Mouse (Mus musculus): Measurements from ENCODE around the gene B4galnt1. TPM values are rescaled to one million over a fixed set of nuclear protein-coding genes. Genes with fewer than 3 reads are reported as not detected.

The B4galnt1 gene
- total RNA-seq, 2 experiments from 2014 or later: 7.8 to 8.6 TPM

- no peak for DNase-seq (ENCODE audit: low spot score in 2 of 2)
Observed at GRCm38 (mm10) chr10:127166771-127167613, 2.0 kb downstream of the B4galnt1 start.

- DNase-seq (ENCODE audit: low spot score in 2 of 2): no peak
Observed at GRCm38 (mm10) chr10:127167614-127168192, 2.7 kb downstream of the B4galnt1 start.

- no peak for DNase-seq (ENCODE audit: low spot score in 2 of 2)
Observed at GRCm38 (mm10) chr10:127170002-127170401, 5.0 kb downstream of the B4galnt1 start.

GRCm38 (mm10) chr10:127170837-127171272, 5.8 kb downstream of the B4galnt1 start:
- peak; percentile 79 to 82 for DNase-seq (ENCODE audit: low spot score in 2 of 2)

GRCm38 (mm10) chr10:127171631-127172200, 6.7 kb downstream of the B4galnt1 start:
- no peak for DNase-seq (ENCODE audit: low spot score in 2 of 2)

- no peak for DNase-seq (ENCODE audit: low spot score in 2 of 2)
Observed at GRCm38 (mm10) chr10:127173148-127174065, 8.4 kb downstream of the B4galnt1 start.

- no peak for DNase-seq (ENCODE audit: low spot score in 2 of 2)
Observed at GRCm38 (mm10) chr10:127174170-127174569, 9.1 kb downstream of the B4galnt1 start.

- DNase-seq (ENCODE audit: low spot score in 2 of 2): no peak
Observed at GRCm38 (mm10) chr10:127176228-127176627, 11.2 kb downstream of the B4galnt1 start.

GRCm38 (mm10) chr10:127176756-127177155, 11.7 kb downstream of the B4galnt1 start:
- DNase-seq (ENCODE audit: low spot score in 2 of 2): no peak

- no peak for DNase-seq (ENCODE audit: low spot score in 2 of 2)
Observed at GRCm38 (mm10) chr10:127177235-127177634, 12.2 kb downstream of the B4galnt1 start.

GRCm38 (mm10) chr10:127177719-127178118, 12.7 kb downstream of the B4galnt1 start:
- DNase-seq (ENCODE audit: low spot score in 2 of 2): peak; percentile 65 to 74

- no peak for DNase-seq (ENCODE audit: low spot score in 2 of 2)
Observed at GRCm38 (mm10) chr10:127178286-127179027, 13.4 kb downstream of the B4galnt1 start.

GRCm38 (mm10) chr10:127179871-127180694, 15.1 kb downstream of the B4galnt1 start, which contains the start of gene Slc26a10:
TSS of gene Slc26a10 (minus strand) at chr10:127180645.
- DNase-seq (ENCODE audit: low spot score in 2 of 2): no peak

GRCm38 (mm10) chr10:127180695-127181047, 15.6 kb downstream of the B4galnt1 start:
- no peak for DNase-seq (ENCODE audit: low spot score in 2 of 2)

- no peak for DNase-seq (ENCODE audit: low spot score in 2 of 2)
Observed at GRCm38 (mm10) chr10:127181566-127181965, 16.5 kb downstream of the B4galnt1 start.

- no peak for DNase-seq (ENCODE audit: low spot score in 2 of 2)
Observed at GRCm38 (mm10) chr10:127182624-127183023, 17.6 kb downstream of the B4galnt1 start.

GRCm38 (mm10) chr10:127183759-127184158, 18.7 kb downstream of the B4galnt1 start:
- no peak for DNase-seq (ENCODE audit: low spot score in 2 of 2)

GRCm38 (mm10) chr10:127185101-127185500, 20.1 kb downstream of the B4galnt1 start:
- DNase-seq (ENCODE audit: low spot score in 2 of 2): no peak

- no peak for DNase-seq (ENCODE audit: low spot score in 2 of 2)
Observed at GRCm38 (mm10) chr10:127185506-127185905, 20.5 kb downstream of the B4galnt1 start.

Measured in adrenal gland, adult 18-20 months (tissue).